Comparison of ENCODE assay signal across 22 mouse cellular contexts in genomic region chr1:126483665-126484064, GRCm38 (mm10).
A peak's percentile ranks its signal among the peaks of the same experiment; 100 is the strongest.
DNase-seq lines count a peak whose midpoint lies in the region; ATAC-seq and TF ChIP-seq lines count a peak whose summit lies in the region.
"Had no signal": no experiment of that assay in that cellular context is flagged by ENCODE, and none has a peak within 500 bp of the region (broad histone marks: within the 10 kb centered on the region; RNA-seq: fewer than 3 reads in every experiment).

No protein-coding gene starts in this region.

- H3K4me1 ChIP-seq in lung, embryonic 16.5 days (replicated peaks; ENCODE audit: control insufficient read depth, insufficient read depth, low read length) = peaks cover 27% of the 10 kb centered on the region
- peaks cover 11% of the 10 kb centered on the region; the same call in 1 of the 2 replicates for H3K4me1 ChIP-seq in lung, postnatal 0 days (ENCODE audit: insufficient read depth, low read depth, low read length)
- H3K4me1 ChIP-seq: forebrain, embryonic 10.5 days; hindbrain, embryonic 10.5 days had no signal

- H3K4me2 ChIP-seq in lung, embryonic 16.5 days (ENCODE audit: low read depth, low read length) = no peak overlapping the region
- no peak overlapping the region for H3K4me2 ChIP-seq in lung, postnatal 0 days (replicated peaks; ENCODE audit: low read depth, low read length)
- H3K4me2 ChIP-seq: embryonic facial prominence, embryonic 15.5 days; heart, embryonic 11.5 days; heart, embryonic 15.5 days; hindbrain, embryonic 14.5 days; intestine, embryonic 15.5 days had no signal

- WGBS in lung, embryonic 16.5 days = 78% methylated on average over 3 of the region's 3 CpGs
- WGBS in lung, postnatal 0 days = 85% methylated on average over 3 of the region's 3 CpGs

- no peak for TF ChIP-seq EP300 in lung, postnatal 0 days (IDR thresholded peaks at IDR 0.05)

- TF ChIP-seq CTCF in lung, postnatal 0 days (IDR thresholded peaks at IDR 0.05) = no peak

- DNase-seq in lung, postnatal 0 days (ENCODE audit: low spot score) = no peak
- DNase-seq in adrenal gland, postnatal 10 days = peak; percentile 52
- peak; percentile 46 to 71 for DNase-seq in adrenal gland, postnatal 36 days
- DNase-seq in gastrocnemius, postnatal 10 days = no peak
- DNase-seq in left cerebral cortex, postnatal 14 days (ENCODE audit: low spot score in 2 of 2) = no peak
- DNase-seq in retina, embryonic 14.5 days (ENCODE audit: low spot score) = no peak
- DNase-seq: cerebellum, adult 2 months; cerebellum, postnatal 10 days; gastrocnemius, adult 2 months; gastrocnemius, postnatal 36 days; heart, adult 18-20 months; heart, postnatal 14 days had no signal

- no peak overlapping the region for H3K4me3 ChIP-seq in lung, embryonic 16.5 days (ENCODE audit: low read length)
- no peak overlapping the region for H3K4me3 ChIP-seq in lung, postnatal 0 days (ENCODE audit: low read depth, low read length)
- H3K4me3 ChIP-seq: embryonic facial prominence, embryonic 15.5 days; erythroblast, embryonic 14.5 days; forebrain, embryonic 10.5 days; gastrocnemius, adult 2 months; heart, embryonic 15.5 days; hindbrain, embryonic 10.5 days; intestine, embryonic 15.5 days had no signal

- H3K9ac ChIP-seq in lung, embryonic 16.5 days (ENCODE audit: low read length) = no peak overlapping the region
- no peak overlapping the region for H3K9ac ChIP-seq in lung, postnatal 0 days (replicated peaks; ENCODE audit: low read depth)
- H3K9ac ChIP-seq: embryonic facial prominence, embryonic 15.5 days; heart, embryonic 15.5 days; hindbrain, embryonic 14.5 days; intestine, embryonic 15.5 days had no signal

- H3K9me3 ChIP-seq in lung, embryonic 16.5 days (ENCODE audit: control insufficient read depth, low read length) = no peaks in the 10 kb centered on the region
- no peaks in the 10 kb centered on the region for H3K9me3 ChIP-seq in lung, postnatal 0 days (ENCODE audit: low read length)
- H3K9me3 ChIP-seq: embryonic facial prominence, embryonic 15.5 days; forebrain, embryonic 10.5 days; heart, embryonic 15.5 days; hindbrain, embryonic 10.5 days; intestine, embryonic 15.5 days had no signal

- ATAC-seq in lung, embryonic 16.5 days (ENCODE audit: low read depth) = no peak
- ATAC-seq in lung, postnatal 0 days = no peak
- ATAC-seq: forebrain, embryonic 14.5 days; intestine, embryonic 15.5 days had no signal

- no peaks in the 10 kb centered on the region for H3K27me3 ChIP-seq in lung, embryonic 16.5 days (ENCODE audit: control insufficient read depth, insufficient read depth, low read depth, low read length)
- H3K27me3 ChIP-seq in lung, postnatal 0 days (replicated peaks; ENCODE audit: insufficient read depth, low read length) = no peaks in the 10 kb centered on the region
- H3K27me3 ChIP-seq: embryonic facial prominence, embryonic 15.5 days; heart, embryonic 15.5 days; intestine, embryonic 15.5 days had no signal

- no peaks in the 10 kb centered on the region for H3K36me3 ChIP-seq in lung, embryonic 16.5 days (ENCODE audit: control insufficient read depth, insufficient read depth, low read length)
- no peaks in the 10 kb centered on the region; the same call in 1 of the 2 replicates for H3K36me3 ChIP-seq in lung, postnatal 0 days (ENCODE audit: insufficient read depth, low read length)
- H3K36me3 ChIP-seq: embryonic facial prominence, embryonic 15.5 days; forebrain, embryonic 10.5 days; heart, embryonic 15.5 days; hindbrain, embryonic 10.5 days; intestine, embryonic 15.5 days had no signal

- intact Hi-C loops in left cerebral cortex, postnatal 14 days (cut with DNase I) = no loop called here

- peak overlapping the region; percentile 49 for H3K27ac ChIP-seq in lung, embryonic 16.5 days (ENCODE audit: low read length)
- H3K27ac ChIP-seq in lung, postnatal 0 days (ENCODE audit: low read length) = no peak overlapping the region
- H3K27ac ChIP-seq: embryonic facial prominence, embryonic 15.5 days; forebrain, embryonic 10.5 days; heart, embryonic 15.5 days; hindbrain, embryonic 10.5 days; hindbrain, embryonic 14.5 days; intestine, embryonic 15.5 days had no signal

Comparison
In these comparisons a context has a peak if more than half of its experiments do, and no peak if none do; other contexts are left out.
1. DNase-seq: peak in adrenal gland, postnatal 10 days (single experiment) and adrenal gland, postnatal 36 days (2 of 2); none in lung, postnatal 0 days (single experiment), gastrocnemius, postnatal 10 days (single experiment), left cerebral cortex, postnatal 14 days (0 of 2) and retina, embryonic 14.5 days (single experiment).